Mouse (Mus musculus): ENCODE data around the gene Vmn2r77.
"Not testable (repeated sequence)": the region's sequence is repeated elsewhere in the genome, so short reads cannot be mapped to it uniquely, and the experiment has no call there.

Gene Vmn2r77

DNA sequence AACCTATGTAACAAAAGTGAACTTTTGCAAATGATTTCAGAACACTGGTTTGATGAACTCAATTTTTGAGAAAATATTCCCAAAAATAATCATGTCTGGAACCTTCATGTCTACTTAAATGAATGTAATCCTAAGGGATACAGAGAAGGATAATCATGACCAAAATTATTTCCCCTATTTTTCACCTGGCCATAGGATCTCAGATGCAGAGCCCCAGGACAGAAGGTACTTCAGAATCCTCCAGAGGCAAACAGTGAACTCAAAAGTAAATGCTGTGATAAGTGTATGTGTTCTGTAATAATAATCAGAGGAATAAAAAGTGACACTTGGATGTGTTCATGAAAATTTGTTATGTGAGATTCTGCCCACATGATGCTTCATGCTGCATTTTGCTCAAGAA lies at the start of gene Vmn2r77:
TSS of gene Vmn2r77 (plus strand) at position 301 of the 400 bp plus-strand sequence.
- no peak for DNase-seq (ENCODE audit: low read depth, low spot score)

DNA sequence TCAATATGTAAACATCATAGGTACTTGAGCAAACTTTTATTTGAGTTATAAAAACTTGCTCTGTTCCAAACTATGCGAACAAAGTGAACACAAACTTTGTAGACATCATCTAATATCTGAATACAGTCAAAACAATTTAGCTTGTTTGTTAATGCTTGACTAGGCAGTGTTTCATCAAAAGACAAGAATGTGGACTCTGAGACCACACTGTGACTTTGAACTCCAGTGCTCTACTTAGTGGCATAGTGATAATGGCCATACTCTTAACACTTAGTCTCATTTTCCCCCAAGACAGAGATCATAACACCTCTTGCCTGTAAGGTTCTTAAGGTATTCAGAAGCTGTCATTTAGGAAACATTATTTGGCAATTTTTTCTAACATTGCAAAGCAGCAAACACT lies 34.1 kb upstream of the Vmn2r77 start:
- DNase-seq (ENCODE audit: low read depth, low spot score): no peak

DNA sequence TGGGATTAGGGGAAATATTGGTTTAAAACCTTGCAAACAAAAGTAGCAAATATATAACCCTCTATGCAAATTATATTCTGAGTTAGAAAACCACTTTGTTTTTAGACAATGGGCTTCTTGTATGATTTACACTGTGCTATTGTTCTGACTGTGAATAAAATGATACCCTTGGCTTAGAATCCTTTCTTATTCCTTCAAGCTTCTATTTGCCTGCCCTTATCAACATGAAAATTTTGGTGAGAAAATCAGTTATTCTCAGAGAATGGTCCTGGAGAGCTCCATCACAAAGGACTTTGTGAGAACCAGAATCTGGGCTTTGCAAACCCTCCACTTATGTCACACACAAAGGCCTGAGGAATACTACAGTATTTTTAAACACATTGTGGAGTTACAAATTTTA lies 30.2 kb upstream of the Vmn2r77 start:
- DNase-seq (ENCODE audit: low read depth, low spot score): no peak

DNA sequence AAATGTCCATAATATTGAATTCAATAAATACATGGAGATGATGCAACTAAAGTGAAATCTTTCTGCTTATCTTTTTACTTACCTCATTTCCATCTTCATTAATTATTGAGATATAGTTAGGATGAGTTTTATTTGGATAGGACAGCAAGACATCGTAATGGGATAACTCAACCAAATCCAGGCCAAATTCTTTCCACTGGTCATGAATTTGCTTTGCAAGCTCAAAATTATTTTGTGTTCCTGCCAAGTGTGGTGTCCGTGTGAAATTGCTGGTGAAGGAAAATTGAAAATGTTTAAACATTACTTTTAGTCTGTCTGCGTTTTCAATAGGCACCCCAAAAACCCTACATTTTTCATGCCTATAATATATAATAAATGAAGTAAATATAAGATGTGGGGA lies 23.2 kb upstream of the Vmn2r77 start:
- DNase-seq (ENCODE audit: low read depth, low spot score): no peak

DNA sequence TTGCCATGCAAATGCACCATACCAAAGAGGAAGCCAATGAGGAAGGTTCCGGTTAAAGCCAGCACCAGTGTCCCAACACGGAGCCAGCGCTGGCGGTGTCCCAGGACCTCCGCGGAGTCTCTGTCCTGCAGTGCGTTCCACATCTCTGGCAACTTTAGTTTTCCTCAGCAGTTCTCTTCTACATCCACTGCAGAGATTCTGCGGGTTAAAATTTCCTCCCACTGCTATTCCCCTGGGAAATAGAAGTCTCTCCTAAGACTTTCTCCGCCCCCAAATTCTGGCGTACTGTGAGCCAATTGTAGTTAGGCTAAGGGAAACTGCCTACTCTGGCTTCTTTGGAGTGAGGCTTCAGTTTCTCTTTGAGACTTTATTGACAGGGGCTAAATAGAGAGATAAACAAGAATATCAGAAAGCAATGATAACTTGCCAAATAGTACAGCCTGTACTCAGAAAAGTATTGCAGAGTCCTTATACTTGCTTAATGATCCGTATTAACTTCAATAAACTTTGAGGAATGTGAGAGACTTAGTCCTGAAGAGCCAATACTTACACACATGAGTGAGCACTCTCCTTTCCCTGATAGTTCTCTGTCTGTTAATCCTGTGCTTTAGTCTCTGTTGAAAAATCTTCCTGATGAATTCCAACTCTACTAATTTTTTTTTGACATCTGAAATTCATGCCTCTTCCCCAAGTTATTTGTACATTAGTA lies 19.1 kb upstream of the Vmn2r77 start, which contains the start of gene Folh1:
TSS of gene Folh1 (minus strand) at position 327 of the 709 bp plus-strand sequence.
- DNase-seq (ENCODE audit: low read depth, low spot score): peak; percentile 2

DNA sequence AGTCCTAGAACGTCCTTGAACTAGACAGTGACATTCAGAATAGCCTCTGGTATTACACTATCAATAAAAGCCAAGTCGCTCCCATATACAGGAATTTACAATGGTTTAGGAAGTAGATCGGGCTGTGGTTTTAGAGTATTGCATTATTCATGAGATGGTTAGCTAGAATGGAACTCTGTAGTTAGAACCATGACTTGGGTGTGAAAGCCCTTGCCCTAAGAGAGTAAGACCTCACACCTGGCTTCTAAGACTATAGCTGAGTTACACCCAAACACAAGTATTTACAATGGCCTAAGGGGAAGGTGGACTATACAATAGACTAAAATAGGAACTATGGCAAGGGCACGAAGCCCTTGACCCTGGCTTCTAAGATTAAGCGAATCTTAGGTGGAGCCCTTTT lies 20.4 kb downstream of the Vmn2r77 start:
- DNase-seq (ENCODE audit: low read depth, low spot score): not testable (repeated sequence)

DNA sequence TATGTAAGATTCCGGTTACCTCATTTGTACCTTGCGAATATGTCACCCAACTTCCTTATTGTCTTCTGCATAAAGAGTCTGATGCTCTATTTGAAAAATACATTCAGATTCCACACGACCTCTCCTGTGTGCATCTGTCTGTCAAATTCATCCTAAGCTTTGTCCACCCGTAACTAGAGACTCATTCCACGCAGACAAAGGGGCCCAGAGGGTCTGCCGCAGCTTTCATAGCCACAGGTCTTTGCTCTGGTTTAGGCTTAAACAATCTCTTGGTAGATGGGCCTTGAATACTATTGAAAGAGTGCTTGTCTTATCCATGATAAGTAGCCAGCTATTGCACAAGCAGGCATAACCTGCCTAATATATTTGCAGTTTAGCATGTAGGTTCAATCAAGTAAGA lies 20.9 kb downstream of the Vmn2r77 start:
- DNase-seq (ENCODE audit: low read depth, low spot score): not testable (repeated sequence)

DNA sequence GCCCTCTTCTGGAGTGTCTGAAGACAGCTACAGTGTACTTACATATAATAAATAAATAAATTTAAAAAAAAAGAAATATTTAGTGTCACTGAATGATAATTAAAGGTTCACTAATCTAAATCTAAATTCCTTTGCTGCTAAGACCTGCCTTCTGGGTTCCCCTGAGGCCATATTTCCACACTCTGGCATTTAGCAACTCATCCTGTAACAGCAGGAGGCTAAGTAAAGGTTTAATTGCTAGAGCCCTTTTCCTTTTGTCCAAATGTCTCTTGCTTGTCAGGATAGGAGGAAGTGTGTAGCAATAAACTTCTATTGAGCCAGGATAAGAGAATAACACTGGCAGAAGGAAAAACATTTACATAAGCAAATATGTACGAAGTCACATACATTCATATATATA lies 21.6 kb downstream of the Vmn2r77 start:
- no peak for DNase-seq (ENCODE audit: low read depth, low spot score)

All from forelimb bud, embryonic 11.5 days (tissue).